In genomic region chr16:94079075-94079855, GRCm38 (mm10) we compare ENCODE assay signal across 12 mouse cellular contexts. TPM values are rescaled to one million over a fixed set of nuclear protein-coding genes. Genes with fewer than 3 reads are reported as not detected.
DNase-seq lines count a peak whose midpoint lies in the region; ATAC-seq and TF ChIP-seq lines count a peak whose summit lies in the region.
"Had no signal": no experiment of that assay in that cellular context is flagged by ENCODE, and none has a peak within 500 bp of the region (broad histone marks: within the 10 kb centered on the region; RNA-seq: fewer than 3 reads in every experiment).

No protein-coding gene starts in this region.

- no peak for ATAC-seq in hindbrain, embryonic 12.5 days (ENCODE audit: low FRiP score)
- ATAC-seq in limb, embryonic 12.5 days (ENCODE audit: insufficient number of reproducible peaks, insufficient read depth, low FRiP score, low TSS enrichment, low read depth) = no peak; the same call in 1 of the 2 replicates
- ATAC-seq: hindbrain, postnatal 0 days had no signal

- H3K27ac ChIP-seq in hindbrain, embryonic 10.5 days = no peak overlapping the region
- no peak overlapping the region for H3K27ac ChIP-seq in hindbrain, embryonic 12.5 days
- H3K27ac ChIP-seq in testis, adult 2 months (ENCODE audit: control insufficient read depth, insufficient read depth, low read depth, low read length) = no peak overlapping the region
- H3K27ac ChIP-seq in limb, embryonic 12.5 days = no peak overlapping the region
- H3K27ac ChIP-seq: hindbrain, postnatal 0 days had no signal

- H3K9ac ChIP-seq in hindbrain, embryonic 12.5 days = no peak overlapping the region
- no peak overlapping the region for H3K9ac ChIP-seq in limb, embryonic 12.5 days (replicated peaks)

- no peak for TF ChIP-seq POLR2A in testis, adult 2 months (IDR thresholded peaks at IDR 0.05; ENCODE audit: control insufficient read depth, low read depth, low read length)

- peaks cover 9% of the 10 kb centered on the region for H3K4me1 ChIP-seq in hindbrain, embryonic 10.5 days (replicated peaks)
- H3K4me1 ChIP-seq in hindbrain, embryonic 12.5 days = peaks cover 2% of the 10 kb centered on the region; the same call in 1 of the 2 replicates
- peaks cover 13% of the 10 kb centered on the region; the same call in 1 of the 2 replicates for H3K4me1 ChIP-seq in testis, adult 2 months (ENCODE audit: control insufficient read depth, insufficient read depth, low read length)
- peaks cover 7% of the 10 kb centered on the region for H3K4me1 ChIP-seq in limb, embryonic 12.5 days (replicated peaks)

- peaks cover 98% of the 10 kb centered on the region for H3K27me3 ChIP-seq in hindbrain, embryonic 10.5 days (ENCODE audit: insufficient read depth, poor library complexity, severe bottlenecking)
- peaks cover 90% of the 10 kb centered on the region for H3K27me3 ChIP-seq in hindbrain, embryonic 12.5 days
- peaks cover 6% of the 10 kb centered on the region for H3K27me3 ChIP-seq in testis, adult 2 months (ENCODE audit: control insufficient read depth, insufficient read depth, low read length)
- H3K27me3 ChIP-seq in limb, embryonic 12.5 days = peaks cover 94% of the 10 kb centered on the region

- peak; percentile 54 for DNase-seq in hindbrain, embryonic 10.5 days (ENCODE audit: low spot score)
- no peak for DNase-seq in testis, postnatal 10 days (ENCODE audit: low spot score)
- DNase-seq in spleen, postnatal 10 days (ENCODE audit: low spot score in 2 of 2) = no peak
- no peak for DNase-seq in adrenal gland, postnatal 25 days
- DNase-seq in adrenal gland, postnatal 4 days (ENCODE audit: low spot score in 2 of 2) = no peak
- DNase-seq: gastrocnemius, postnatal 25 days had no signal

- no peaks in the 10 kb centered on the region for H3K36me3 ChIP-seq in hindbrain, embryonic 10.5 days
- no peaks in the 10 kb centered on the region for H3K36me3 ChIP-seq in hindbrain, embryonic 12.5 days
- H3K36me3 ChIP-seq in testis, adult 2 months (ENCODE audit: control insufficient read depth, insufficient read depth, low read length) = no peaks in the 10 kb centered on the region
- no peaks in the 10 kb centered on the region for H3K36me3 ChIP-seq in limb, embryonic 12.5 days

- H3K4me3 ChIP-seq in hindbrain, embryonic 10.5 days = no peak overlapping the region
- H3K4me3 ChIP-seq in hindbrain, embryonic 12.5 days = no peak overlapping the region
- peak overlapping the region; percentile 10; the same call in 1 of the 2 replicates for H3K4me3 ChIP-seq in testis, adult 2 months (ENCODE audit: control insufficient read depth, low read depth, low read length)
- peak overlapping the region; percentile 18 for H3K4me3 ChIP-seq in limb, embryonic 12.5 days (replicated peaks)

- H3K9me3 ChIP-seq in hindbrain, embryonic 10.5 days = no peaks in the 10 kb centered on the region
- no peaks in the 10 kb centered on the region for H3K9me3 ChIP-seq in hindbrain, embryonic 12.5 days (replicated peaks)
- H3K9me3 ChIP-seq in limb, embryonic 12.5 days = 0 out of 2 replicates have a peak, but pooled peaks cover 3% of the 10 kb centered on the region

- no peak for TF ChIP-seq CTCF in testis, adult 2 months (IDR thresholded peaks at IDR 0.05; ENCODE audit: control insufficient read depth, insufficient read depth, insufficient replicate concordance, low read depth, low read length)

- WGBS in hindbrain, embryonic 10.5 days = under 1% methylated on average over 47 of the region's 47 CpGs
- WGBS in hindbrain, embryonic 12.5 days = 1% methylated on average over 45 of the region's 47 CpGs
- WGBS in limb, embryonic 12.5 days = under 1% methylated on average over 47 of the region's 47 CpGs

- H3K4me2 ChIP-seq in hindbrain, embryonic 12.5 days (replicated peaks) = no peak overlapping the region
- peak overlapping the region; percentile 41 for H3K4me2 ChIP-seq in limb, embryonic 12.5 days

RNA-seq across cellular contexts. Expression of gene Sim2, which starts 5.5 kb away (rescaled TPM):
- 0.25 and 0.27 TPM in 2 replicates for polyA plus RNA-seq in hindbrain, embryonic 10.5 days (2016; fragmentation: Nextera tagmentation; extraction: Ambion mirVana)
- 1.6 and 1.8 TPM in 2 replicates for polyA plus RNA-seq in hindbrain, embryonic 12.5 days (2016; fragmentation: Nextera tagmentation; extraction: Ambion mirVana)
- polyA plus RNA-seq in testis, adult 2 months (2012; rRNA removed) = 0.06 and 0.10 TPM in 2 replicates
- polyA plus RNA-seq in limb, embryonic 12.5 days (2016; fragmentation: Nextera tagmentation; extraction: Ambion mirVana) = 2.0 and 2.3 TPM in 2 replicates
- total RNA-seq in adrenal gland, postnatal 25 days (2021) = not detected in 2 replicates
- total RNA-seq in adrenal gland, postnatal 4 days (2021) = 1 to 10 TPM in 1 of 2 experiments, not detected in 1; 3.5 TPM
- total RNA-seq: hindbrain, postnatal 0 days; monocyte, adult 5-6 weeks had no signal
- polyA plus RNA-seq: hindbrain, postnatal 0 days; liver, embryonic 16.5 days had no signal

Comparison
In these comparisons a context has a peak if more than half of its experiments do, and no peak if none do; other contexts are left out.
1. H3K4me3 ChIP-seq: peak in testis, adult 2 months (single experiment) and limb, embryonic 12.5 days (single experiment); none in hindbrain, embryonic 10.5 days (single experiment) and hindbrain, embryonic 12.5 days (single experiment).